Mouse (Mus musculus) limb, embryonic 11.5 days (tissue): ENCODE measurements around the gene Wdr35. TPM values are rescaled to one million over a fixed set of nuclear protein-coding genes. Genes with fewer than 3 reads are reported as not detected.

ENCODE experiments used
- ATAC-seq: fragments of 200-750 bp; cut with Nextera tagmentation; 2 replicates; pipeline ENCODE4 v1.8.0; 2017; ENCODE audit warnings: low read depth; ENCODE audit not compliant: insufficient number of reproducible peaks, low FRiP score, low TSS enrichment
- DNase-seq: peaks from one replicate; pipeline ENCODE4 v3.0.0-alpha.2; 2015; ENCODE audit warnings: low spot score
- H3K27ac ChIP-seq: fragments of 300-500 bp; sonication (generic); replicated peaks from 2 replicates; pipeline ENCODE4 v1.5.1; 2014; ENCODE audit warnings: low read depth, mild to moderate bottlenecking, low read length
- H3K27me3 ChIP-seq: fragments of 300-500 bp; sonication (generic); 2 replicates; pipeline ENCODE4 v1.6.1; 2014; ENCODE audit warnings: mild to moderate bottlenecking, low read length, mixed read lengths; ENCODE audit not compliant: control insufficient read depth, insufficient read depth
- H3K36me3 ChIP-seq: fragments of 300-500 bp; sonication (generic); 2 replicates; pipeline ENCODE4 v1.6.1; 2014; ENCODE audit warnings: mild to moderate bottlenecking, low read length, moderate library complexity, mixed read lengths; ENCODE audit not compliant: control insufficient read depth, insufficient read depth
- H3K4me1 ChIP-seq: fragments of 300-500 bp; sonication (generic); 2 replicates; pipeline ENCODE4 v1.6.1; 2014; ENCODE audit warnings: low read length, mixed read lengths; ENCODE audit not compliant: control insufficient read depth, insufficient read depth
- H3K4me2 ChIP-seq: fragments of 300-500 bp; sonication (generic); 2 replicates; pipeline ENCODE4 v1.6.1; 2014; ENCODE audit warnings: low read depth, mild to moderate bottlenecking, moderate library complexity; ENCODE audit not compliant: severe bottlenecking
- H3K4me3 ChIP-seq: fragments of 300-500 bp; sonication (generic); 2 replicates; pipeline ENCODE4 v1.5.1; 2014; ENCODE audit warnings: low read depth, low read length
- H3K9ac ChIP-seq: fragments of 300-500 bp; sonication (generic); 2 replicates; pipeline ENCODE4 v1.6.1; 2014; ENCODE audit warnings: mild to moderate bottlenecking, low read length
- H3K9me3 ChIP-seq: fragments of 300-500 bp; sonication (generic); 2 replicates; pipeline ENCODE4 v1.6.1; 2016; ENCODE audit warnings: low read length; ENCODE audit not compliant: control insufficient read depth
- WGBS: fragments of 180-500 bp; shearing (Covaris S2); extraction: QIAGEN DNeasy Blood & Tissue Kit; methylation state at CpG from one replicate; pipeline ENCODE4 v1.1.7; 2014; 5-methylcytosine and 5-hydroxymethylcytosine counted together
- polyA plus RNA-seq: library from polyadenylated mRNA; unstranded; fragments of >200 nt; fragmentation: Nextera tagmentation; extraction: Ambion mirVana; gene quantifications from 2 replicates; pipeline ENCODE4 v1.2.1, GENCODE M21; 2014

Wdr35 gene
- polyA plus RNA-seq, 1 experiment from 2014 or later = 27.3 TPM

DNA sequence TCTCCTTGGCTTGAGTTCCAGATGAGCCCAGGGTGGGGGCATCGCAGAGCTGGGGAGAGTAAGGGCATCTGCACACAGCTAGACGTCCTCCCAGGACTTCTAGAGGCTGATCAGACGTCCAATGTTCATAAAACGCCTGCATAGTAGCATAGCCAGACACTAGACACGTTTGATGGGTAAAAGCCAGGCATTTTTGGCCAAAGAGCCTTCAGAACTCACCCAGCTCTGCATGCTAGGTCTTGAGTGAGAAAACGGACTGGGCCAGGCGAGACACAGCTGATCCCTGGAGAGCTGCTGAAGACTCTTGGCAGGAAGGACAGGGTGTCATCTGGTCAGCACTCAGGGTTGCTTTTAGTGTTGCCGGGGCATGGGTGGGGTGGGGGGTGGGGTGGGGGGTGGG is 74.4 kb downstream of the Wdr35 start:
- no peak for DNase-seq
- Histone ChIP-seq H3K27ac (no peak overlapping the region), H3K9me3 (no peaks in the 10 kb centered on the region), H3K9ac (no peak overlapping the region), H3K4me1 (peaks cover 4% of the 10 kb centered on the region), H3K4me2 (no peak overlapping the region), H3K27me3 (no peaks in the 10 kb centered on the region), H3K4me3 (no peak overlapping the region), H3K36me3 (no peaks in the 10 kb centered on the region)
- WGBS = 78% methylated on average over 8 of the region's 8 CpGs
- ATAC-seq = no peak

DNA sequence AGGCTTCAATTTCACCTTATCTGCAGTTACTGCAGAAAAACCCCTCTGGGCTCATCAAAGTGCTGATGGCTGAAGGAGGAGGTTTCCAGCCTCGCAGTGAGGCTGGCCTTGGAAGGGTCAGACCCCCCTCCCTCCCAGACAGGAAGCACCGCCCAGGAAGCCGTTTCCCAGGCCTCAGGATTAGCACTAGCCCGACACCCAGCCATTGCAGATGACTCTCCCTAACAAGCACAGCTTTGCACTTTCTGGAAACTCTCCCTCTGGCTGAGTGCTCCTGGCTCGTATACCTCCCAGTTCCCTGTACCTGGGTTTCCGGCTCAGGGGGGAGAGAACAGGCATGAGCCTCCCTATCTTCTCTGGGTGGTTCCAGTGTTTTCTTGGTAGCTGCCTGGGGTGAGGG is 77.1 kb downstream of the Wdr35 start:
- no peak overlapping the region for H3K4me2 ChIP-seq
- WGBS = 14% methylated on average over 6 of the region's 6 CpGs
- no peaks in the 10 kb centered on the region for H3K9me3 ChIP-seq

DNA sequence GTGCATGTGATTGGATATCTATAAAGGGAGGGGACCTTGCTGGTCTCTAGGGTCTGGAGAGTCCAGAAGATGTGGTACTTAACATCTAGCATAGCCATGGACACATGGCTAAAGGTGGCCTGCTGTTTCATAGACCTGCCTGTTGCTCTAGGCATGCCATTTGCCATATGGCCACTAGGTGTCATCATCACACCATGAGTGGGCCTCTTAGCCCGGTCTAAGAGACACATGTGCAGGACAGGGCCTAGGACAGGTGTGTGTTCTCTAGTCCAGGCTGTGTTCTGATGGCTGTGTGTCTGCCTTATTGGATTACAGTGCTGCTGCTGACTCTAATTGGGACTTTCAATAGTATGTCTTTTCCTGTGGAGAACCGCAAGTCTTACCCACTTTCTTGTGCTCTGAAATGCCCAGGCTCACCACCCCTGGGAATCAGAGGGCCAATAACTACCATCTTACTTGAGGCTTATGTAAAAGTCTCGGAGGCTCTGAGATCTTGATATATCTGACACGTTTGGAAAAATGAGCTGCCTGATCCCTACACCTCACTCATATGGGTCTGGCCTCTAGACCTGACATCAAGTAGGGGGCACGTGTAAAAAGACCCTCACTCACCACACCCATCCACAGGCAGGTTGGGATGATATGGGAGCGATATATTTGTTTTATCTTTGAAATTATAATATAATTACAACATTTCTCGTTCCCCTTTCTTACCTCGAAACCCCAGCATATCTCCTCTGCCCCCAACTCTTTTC is 78.6 kb downstream of the Wdr35 start:
- no peaks in the 10 kb centered on the region for H3K36me3 ChIP-seq
- ATAC-seq (peak; percentile 61; the same call in 1 of the 2 replicates), DNase-seq (peak; percentile 90)
- no peak overlapping the region for H3K27ac ChIP-seq
- H3K9me3 ChIP-seq = no peaks in the 10 kb centered on the region
- H3K9ac ChIP-seq = no peak overlapping the region
- no peak overlapping the region for H3K4me2 ChIP-seq
- peaks cover 7% of the 10 kb centered on the region for H3K4me1 ChIP-seq
- H3K4me3 ChIP-seq = no peak overlapping the region
- H3K27me3 ChIP-seq = no peaks in the 10 kb centered on the region
- 57% methylated on average over 8 of the region's 8 CpGs for WGBS

More for the DNA sequence above, 77.1 kb downstream of the Wdr35 start:
- H3K27ac ChIP-seq = no peak overlapping the region
- ATAC-seq (no peak), DNase-seq (no peak)
- H3K4me3 ChIP-seq = no peak overlapping the region
- H3K9ac ChIP-seq = peak overlapping the region; percentile 13; the same call in 1 of the 2 replicates
- no peaks in the 10 kb centered on the region for H3K27me3 ChIP-seq
- H3K36me3 ChIP-seq = no peaks in the 10 kb centered on the region
- H3K4me1 ChIP-seq = peaks cover 7% of the 10 kb centered on the region

DNA sequence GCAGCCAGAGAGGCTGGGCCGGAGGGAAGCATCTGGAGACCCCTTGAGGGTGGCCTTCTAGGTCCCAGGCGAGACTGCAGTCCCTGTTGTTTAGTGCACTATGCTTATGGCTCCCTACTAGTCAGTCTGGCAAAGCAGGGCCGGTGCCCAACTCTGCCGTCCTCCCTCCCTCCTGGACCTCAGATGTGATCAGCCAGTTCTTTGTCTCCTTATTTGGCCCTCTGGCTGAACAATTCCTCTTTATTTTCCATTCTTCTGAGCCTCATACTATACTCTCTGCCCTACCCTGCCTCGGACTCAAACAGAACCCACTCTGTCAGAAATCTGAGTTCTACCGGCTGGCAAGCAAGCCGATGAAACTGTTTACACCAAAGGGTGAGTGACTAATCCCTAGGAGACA is 79.7 kb downstream of the Wdr35 start:
- no peak overlapping the region for H3K4me3 ChIP-seq
- no peak for ATAC-seq
- H3K27ac ChIP-seq = no peak overlapping the region

DNA sequence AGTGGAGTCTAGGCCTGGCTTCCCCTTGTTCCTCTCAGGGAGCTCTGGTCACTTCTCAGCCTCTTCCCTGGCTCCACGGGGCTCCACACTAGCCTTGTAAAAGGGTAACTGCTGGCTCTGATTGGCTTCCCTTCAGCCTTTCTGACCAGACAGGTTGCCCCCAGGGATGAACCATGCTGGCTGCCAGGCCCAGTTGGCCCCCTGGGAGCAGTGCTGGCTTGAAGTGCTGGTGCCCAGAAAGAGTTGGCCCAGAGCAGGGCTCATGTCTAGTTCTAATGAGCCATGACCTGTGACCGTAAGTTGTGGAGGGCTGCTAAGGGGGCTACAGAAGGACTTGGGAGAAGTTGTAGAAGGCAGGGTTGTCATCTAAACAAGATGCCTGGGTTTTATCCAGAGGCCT is 80.3 kb downstream of the Wdr35 start:
- H3K36me3 ChIP-seq = no peaks in the 10 kb centered on the region
- 55% methylated on average over 2 of the region's 2 CpGs for WGBS
- H3K9me3 ChIP-seq = no peaks in the 10 kb centered on the region
- no peak overlapping the region for H3K4me2 ChIP-seq
- H3K27ac ChIP-seq = no peak overlapping the region
- H3K9ac ChIP-seq = no peak overlapping the region
- peaks cover 7% of the 10 kb centered on the region for H3K4me1 ChIP-seq
- H3K4me3 ChIP-seq = no peak overlapping the region
- DNase-seq = no peak
- no peak for ATAC-seq
- H3K27me3 ChIP-seq = no peaks in the 10 kb centered on the region

More for the DNA sequence above, 79.7 kb downstream of the Wdr35 start:
- Histone ChIP-seq H3K9ac (no peak overlapping the region), H3K27me3 (no peaks in the 10 kb centered on the region), H3K4me2 (no peak overlapping the region), H3K9me3 (no peaks in the 10 kb centered on the region), H3K4me1 (peaks cover 7% of the 10 kb centered on the region), H3K36me3 (no peaks in the 10 kb centered on the region)
- DNase-seq = no peak
- WGBS = 61% methylated on average over 7 of the region's 7 CpGs

DNA sequence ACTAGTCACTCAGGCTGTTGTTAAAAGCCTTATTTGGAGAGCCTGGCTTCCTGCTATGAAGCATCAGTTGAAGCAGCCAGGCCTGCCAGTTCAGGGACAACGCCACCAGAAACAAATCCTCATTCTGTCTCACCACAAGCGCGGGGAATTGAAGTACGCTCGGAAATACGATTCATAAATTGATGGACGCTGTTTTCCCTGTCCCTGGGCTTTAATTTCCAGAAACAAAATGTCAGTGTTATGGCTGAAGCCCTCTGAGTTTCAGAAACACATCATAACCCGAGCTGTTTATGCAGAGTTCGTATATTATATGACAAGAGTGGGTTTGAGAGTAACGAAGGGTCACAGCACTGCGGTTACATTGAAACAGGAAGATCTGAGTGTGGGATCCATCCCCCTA is 81.6 kb downstream of the Wdr35 start:
- Histone ChIP-seq H3K4me1 (peaks cover 7% of the 10 kb centered on the region), H3K4me3 (no peak overlapping the region), H3K36me3 (no peaks in the 10 kb centered on the region), H3K27me3 (no peaks in the 10 kb centered on the region), H3K4me2 (no peak overlapping the region), H3K9ac (no peak overlapping the region), H3K9me3 (no peaks in the 10 kb centered on the region), H3K27ac (no peak overlapping the region)
- DNase-seq (no peak), ATAC-seq (no peak)
- WGBS = 77% methylated on average over 11 of the region's 11 CpGs

DNA sequence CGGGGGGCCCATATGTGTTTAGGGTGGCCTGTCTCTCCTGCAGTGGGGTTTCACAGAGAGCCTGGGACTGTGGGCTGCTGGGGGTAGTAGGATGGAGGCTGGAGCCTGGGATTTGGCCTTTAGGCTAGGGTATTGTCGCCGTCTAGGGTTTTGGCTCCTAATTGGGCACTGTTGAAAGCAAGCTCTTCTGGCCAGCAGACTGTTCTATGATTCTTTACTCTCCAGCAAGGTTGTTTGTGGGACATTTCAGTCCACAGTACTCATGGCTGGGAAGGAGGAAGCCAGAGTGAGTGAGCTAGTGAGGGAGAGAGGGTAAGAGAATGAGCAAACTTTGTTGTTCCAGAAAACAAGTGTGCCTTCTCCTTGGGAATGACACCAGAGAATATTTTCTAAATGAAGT is 85.8 kb downstream of the Wdr35 start:
- Histone ChIP-seq H3K9me3 (no peaks in the 10 kb centered on the region), H3K36me3 (no peaks in the 10 kb centered on the region), H3K4me1 (peaks cover 3% of the 10 kb centered on the region; the same call in 1 of the 2 replicates), H3K9ac (no peak overlapping the region), H3K4me2 (no peak overlapping the region), H3K27me3 (no peaks in the 10 kb centered on the region), H3K4me3 (no peak overlapping the region), H3K27ac (no peak overlapping the region)
- ATAC-seq (no peak), DNase-seq (no peak)
- 82% methylated on average over 3 of the region's 3 CpGs for WGBS

DNA sequence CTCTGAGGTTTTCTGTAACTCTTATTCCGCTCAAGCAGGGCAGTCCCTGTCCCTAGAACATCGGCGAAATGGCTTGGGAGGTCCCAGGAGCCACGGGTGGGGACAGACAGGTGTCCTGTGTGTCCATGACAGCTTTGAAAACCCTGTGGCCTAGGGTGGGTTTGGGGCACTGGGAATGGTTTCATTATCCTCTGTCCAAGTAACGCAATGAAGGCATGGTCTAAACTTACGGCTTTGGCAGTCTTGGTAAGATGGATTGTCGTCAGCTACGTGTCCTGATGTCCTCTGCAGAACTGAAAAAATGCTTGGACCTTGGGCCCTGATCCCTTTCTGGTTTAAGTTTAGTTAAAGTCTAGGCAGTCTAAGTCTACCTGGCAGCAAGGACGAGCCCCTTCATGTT is 86.3 kb downstream of the Wdr35 start:
- Histone ChIP-seq H3K27ac (no peak overlapping the region), H3K4me1 (peaks cover 2% of the 10 kb centered on the region; the same call in 1 of the 2 replicates), H3K27me3 (no peaks in the 10 kb centered on the region), H3K4me3 (no peak overlapping the region), H3K9ac (no peak overlapping the region), H3K9me3 (no peaks in the 10 kb centered on the region), H3K4me2 (no peak overlapping the region), H3K36me3 (no peaks in the 10 kb centered on the region)
- WGBS = 89% methylated on average over 9 of the region's 9 CpGs
- DNase-seq = no peak
- no peak for ATAC-seq

DNA sequence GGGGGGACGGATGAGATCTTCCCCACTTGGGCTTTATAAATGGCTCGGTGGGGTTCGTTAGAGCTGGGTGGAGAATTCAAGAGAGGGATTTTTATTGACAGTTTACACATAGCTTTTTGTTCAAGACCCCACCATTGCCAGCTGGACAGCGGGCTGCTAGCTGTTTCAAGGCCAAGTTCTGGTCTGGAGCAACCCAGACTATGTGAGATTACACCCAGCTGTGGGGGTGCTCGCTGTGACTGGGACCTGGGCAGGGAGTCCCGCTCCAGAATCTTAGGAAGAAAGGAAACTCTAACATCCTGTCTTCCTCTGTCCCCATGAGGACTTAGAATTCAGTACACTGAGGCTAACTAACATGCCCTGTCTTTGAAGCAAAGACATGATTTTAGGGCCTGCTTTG is 89.9 kb downstream of the Wdr35 start:
- DNase-seq (peak; percentile 20), ATAC-seq (no peak)
- Histone ChIP-seq H3K36me3 (no peaks in the 10 kb centered on the region), H3K4me3 (no peak overlapping the region), H3K9me3 (no peaks in the 10 kb centered on the region), H3K27me3 (no peaks in the 10 kb centered on the region), H3K9ac (no peak overlapping the region), H3K4me1 (no peaks in the 10 kb centered on the region), H3K27ac (no peak overlapping the region), H3K4me2 (no peak overlapping the region)
- WGBS = 72% methylated on average over 6 of the region's 6 CpGs
